ENCODE assay signal across 8 mouse cellular contexts in the genomic region with DNA sequence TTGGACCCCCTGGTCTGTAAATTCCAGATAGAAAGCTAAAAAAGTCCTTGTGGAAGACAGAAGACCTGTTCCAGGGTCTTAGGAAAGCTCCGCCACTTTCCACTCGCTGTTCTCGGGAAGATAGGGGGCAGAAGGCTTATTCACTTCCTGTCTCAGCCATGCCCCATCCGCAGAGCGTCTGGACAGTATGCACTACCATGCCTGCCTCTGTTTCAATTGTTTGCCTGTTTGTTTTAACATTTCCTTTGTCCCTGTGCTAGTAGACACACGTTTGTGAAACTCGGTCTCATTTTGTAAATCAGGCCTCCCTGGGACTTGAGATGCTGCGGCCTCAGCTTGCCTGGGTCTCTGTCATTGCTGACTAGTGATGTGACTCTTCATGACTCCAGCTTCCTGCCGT. TPM values are rescaled to one million over a fixed set of nuclear protein-coding genes. Genes with fewer than 3 reads are reported as not detected.
DNase-seq lines count a peak whose midpoint lies in the region; ATAC-seq and TF ChIP-seq lines count a peak whose summit lies in the region.
"Had no signal": no experiment of that assay in that cellular context is flagged by ENCODE, and none has a peak within 500 bp of the region (broad histone marks: within the 10 kb centered on the region; RNA-seq: fewer than 3 reads in every experiment).

No protein-coding gene starts in this region.

- DNase-seq in layer of hippocampus, adult 2 months (ENCODE audit: low spot score in 2 of 2) = no peak
- DNase-seq in layer of hippocampus, postnatal 14 days (ENCODE audit: low spot score in 2 of 2) = no peak
- DNase-seq in liver, embryonic 11.5 days (ENCODE audit: low spot score) = no peak
- DNase-seq in naive thymus-derived CD4-positive, alpha-beta T cell, adult 2 months (ENCODE audit: low read depth) = peak; percentile 51
- no peak for DNase-seq in adipocyte (ENCODE audit: low spot score)

- H3K27me3 ChIP-seq in embryonic facial prominence, embryonic 15.5 days = no peaks in the 10 kb centered on the region
- no peaks in the 10 kb centered on the region for H3K27me3 ChIP-seq in liver, embryonic 11.5 days (replicated peaks; ENCODE audit: control insufficient read depth, insufficient read depth, low read length)
- no peaks in the 10 kb centered on the region for H3K27me3 ChIP-seq in forebrain, embryonic 12.5 days
- H3K27me3 ChIP-seq: Patski had no signal

- TF ChIP-seq CTCF in layer of hippocampus, adult 2 months (conservative IDR thresholded peaks at IDR 0.05) = peak; percentile 29

- H3K9me3 ChIP-seq in embryonic facial prominence, embryonic 15.5 days (replicated peaks) = no peaks in the 10 kb centered on the region
- no peaks in the 10 kb centered on the region for H3K9me3 ChIP-seq in liver, embryonic 11.5 days (ENCODE audit: control insufficient read depth, low read length)
- H3K9me3 ChIP-seq in forebrain, embryonic 12.5 days = no peaks in the 10 kb centered on the region

- H3K36me3 ChIP-seq in embryonic facial prominence, embryonic 15.5 days = no peaks in the 10 kb centered on the region
- no peaks in the 10 kb centered on the region for H3K36me3 ChIP-seq in liver, embryonic 11.5 days (ENCODE audit: control insufficient read depth, insufficient read depth, low read length)
- no peaks in the 10 kb centered on the region for H3K36me3 ChIP-seq in forebrain, embryonic 12.5 days (replicated peaks)

- 61% methylated on average over 9 of the region's 9 CpGs for WGBS in embryonic facial prominence, embryonic 15.5 days
- WGBS in liver, embryonic 11.5 days = 32% methylated on average over 9 of the region's 9 CpGs
- 71% methylated on average over 9 of the region's 9 CpGs for WGBS in forebrain, embryonic 12.5 days

- H3K4me3 ChIP-seq in layer of hippocampus, adult 2 months = no peak overlapping the region
- no peak overlapping the region for H3K4me3 ChIP-seq in embryonic facial prominence, embryonic 15.5 days (replicated peaks)
- H3K4me3 ChIP-seq in liver, embryonic 11.5 days (ENCODE audit: low read depth, low read length) = no peak overlapping the region
- H3K4me3 ChIP-seq in forebrain, embryonic 12.5 days (replicated peaks) = no peak overlapping the region

- ATAC-seq in embryonic facial prominence, embryonic 15.5 days (ENCODE audit: insufficient number of reproducible peaks, low FRiP score, low TSS enrichment, low read depth) = no peak
- no peak for ATAC-seq in liver, embryonic 11.5 days (replicated peaks; ENCODE audit: low FRiP score)
- no peak for ATAC-seq in forebrain, embryonic 12.5 days (ENCODE audit: low FRiP score)
- ATAC-seq: Patski had no signal

- H3K9ac ChIP-seq in embryonic facial prominence, embryonic 15.5 days = no peak overlapping the region
- 0 out of 2 replicates have a peak overlapping the region, but pooled peaks have one; percentile 1 for H3K9ac ChIP-seq in liver, embryonic 11.5 days (ENCODE audit: low read depth, low read length)
- H3K9ac ChIP-seq in forebrain, embryonic 12.5 days = no peak overlapping the region

- H3K4me1 ChIP-seq in embryonic facial prominence, embryonic 15.5 days = peaks cover 37% of the 10 kb centered on the region
- peaks cover 67% of the 10 kb centered on the region for H3K4me1 ChIP-seq in liver, embryonic 11.5 days (replicated peaks; ENCODE audit: control insufficient read depth, insufficient read depth, low read length)
- H3K4me1 ChIP-seq in forebrain, embryonic 12.5 days = peaks cover 15% of the 10 kb centered on the region

- peak overlapping the region; percentile 60; the same call in 1 of the 2 replicates for H3K27ac ChIP-seq in layer of hippocampus, adult 2 months
- 0 out of 2 replicates have a peak overlapping the region, but pooled peaks have one; percentile 7 for H3K27ac ChIP-seq in embryonic facial prominence, embryonic 15.5 days (replicated peaks)
- H3K27ac ChIP-seq in liver, embryonic 11.5 days (ENCODE audit: low read depth, low read length) = peak overlapping the region; percentile 16
- H3K27ac ChIP-seq in forebrain, embryonic 12.5 days = no peak overlapping the region

- no peak overlapping the region for H3K4me2 ChIP-seq in embryonic facial prominence, embryonic 15.5 days (replicated peaks)
- H3K4me2 ChIP-seq in liver, embryonic 11.5 days = peak overlapping the region; percentile 36
- H3K4me2 ChIP-seq in forebrain, embryonic 12.5 days = no peak overlapping the region

RNA-seq across cellular contexts. Expression of a gene that starts 43.4 kb away (rescaled TPM):
- total RNA-seq in layer of hippocampus, adult 2 months (2021) = 100 to 1,000 TPM; 125 to 129 TPM
- total RNA-seq in layer of hippocampus, postnatal 14 days (2021) = 100 to 1,000 TPM; 119 to 124 TPM
- 73.1 and 79.4 TPM in 2 replicates for polyA plus RNA-seq in embryonic facial prominence, embryonic 15.5 days (2015; fragmentation: Nextera tagmentation; extraction: Ambion mirVana)
- 65.0 and 69.0 TPM in 2 replicates for polyA plus RNA-seq in liver, embryonic 11.5 days (2014; fragmentation: Nextera tagmentation; extraction: Ambion mirVana)
- polyA plus RNA-seq in forebrain, embryonic 12.5 days (2016; fragmentation: Nextera tagmentation; extraction: Ambion mirVana) = 48.5 and 51.2 TPM in 2 replicates
